Mouse (Mus musculus) limb, embryonic 14.5 days (tissue): ENCODE data around the gene Olfr646. TPM values are rescaled to one million over a fixed set of nuclear protein-coding genes. Genes with fewer than 3 reads are reported as not detected.

ENCODE experiments used
- ATAC-seq: fragments of 200-750 bp; cut with Nextera tagmentation; 2 replicates; pipeline ENCODE4 v1.8.0; 2017; ENCODE audit warnings: low read depth, moderate number of reproducible peaks, moderate TSS enrichment; ENCODE audit not compliant: low FRiP score
- DNase-seq: peaks from one replicate; pipeline ENCODE4 v3.0.0-alpha.2; 2015; ENCODE audit warnings: low spot score
- H3K27ac ChIP-seq: fragments of 300-500 bp; sonication (generic); replicated peaks from 2 replicates; pipeline ENCODE4 v1.5.1; 2014; ENCODE audit warnings: low read depth, mild to moderate bottlenecking, low read length, moderate library complexity, mixed read lengths
- H3K27me3 ChIP-seq: fragments of 300-500 bp; sonication (generic); 2 replicates; pipeline ENCODE4 v1.6.1; 2014; ENCODE audit warnings: low read length, mixed read lengths; ENCODE audit not compliant: control insufficient read depth, insufficient read depth
- H3K36me3 ChIP-seq: fragments of 300-500 bp; sonication (generic); 2 replicates; pipeline ENCODE4 v1.6.1; 2014; ENCODE audit warnings: mild to moderate bottlenecking, low read length, moderate library complexity, mixed read lengths; ENCODE audit not compliant: control insufficient read depth, insufficient read depth
- H3K4me1 ChIP-seq: fragments of 300-500 bp; sonication (generic); 2 replicates; pipeline ENCODE4 v1.6.1; 2014; ENCODE audit warnings: antibody characterized with exemption, low read length, mixed read lengths; ENCODE audit not compliant: control insufficient read depth, insufficient read depth
- H3K4me2 ChIP-seq: fragments of 300-500 bp; sonication (generic); replicated peaks from 2 replicates; pipeline ENCODE4 v1.6.1; 2014; ENCODE audit warnings: low read depth, mild to moderate bottlenecking, low read length, moderate library complexity; ENCODE audit not compliant: severe bottlenecking
- H3K4me3 ChIP-seq: fragments of 300-500 bp; sonication (generic); replicated peaks from 2 replicates; pipeline ENCODE4 v1.5.1; 2014; ENCODE audit warnings: low read length
- H3K9ac ChIP-seq: fragments of 300-500 bp; sonication (generic); 2 replicates; pipeline ENCODE4 v1.6.1; 2014; ENCODE audit warnings: mild to moderate bottlenecking, low read depth, low read length, moderate library complexity; ENCODE audit not compliant: severe bottlenecking
- H3K9me3 ChIP-seq: fragments of 300-500 bp; sonication (generic); 2 replicates; pipeline ENCODE4 v1.6.1; 2016; ENCODE audit warnings: low read length; ENCODE audit not compliant: control insufficient read depth
- POLR2A ChIP-seq: fragments of 200-500 bp; IDR thresholded peaks from 2 replicates; pipeline ENCODE4 v1.8.0; 2012; ENCODE audit warnings: inconsistent platforms, mild to moderate bottlenecking, moderate library complexity, borderline replicate concordance; ENCODE audit not compliant: insufficient read depth, insufficient read length; ENCODE audit errors: extremely low read depth
- WGBS: fragments of 180-500 bp; shearing (Covaris S2); extraction: QIAGEN DNeasy Blood & Tissue Kit; methylation state at CpG from one replicate; pipeline ENCODE4 v1.1.7; 2014; 5-methylcytosine and 5-hydroxymethylcytosine counted together
- polyA plus RNA-seq, 2 experiments: library from polyadenylated mRNA; depleted of rRNA in 1 of 2; stranded (reverse) in 1 of 2; unstranded in 1 of 2; fragments of >200 nt; fragmentation: Nextera tagmentation in 1 of 2; extraction: Ambion mirVana in 1 of 2; gene quantifications; 2 replicates each; pipeline versions ENCODE4 v1.2.1 to v1.2.3; 2012 to 2014

The Olfr646 gene
- polyA plus RNA-seq (2012; rRNA removed) (not detected in 2 replicates), polyA plus RNA-seq (2014; fragmentation: Nextera tagmentation; extraction: Ambion mirVana) (not detected in 2 replicates)

DNA sequence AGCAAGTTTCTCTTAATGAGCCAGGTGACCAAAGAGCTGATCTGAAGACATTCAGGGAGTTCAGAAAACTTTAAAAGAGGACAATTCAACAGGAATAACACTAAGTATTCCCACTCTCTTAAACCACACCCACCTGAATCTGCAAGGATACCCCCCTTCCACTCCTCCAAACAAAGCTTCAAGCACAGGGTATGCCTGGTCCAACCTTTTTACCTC lies at the start of gene Olfr646:
TSS of gene Olfr646 (plus strand) at position 117 of the 216 bp plus-strand sequence.
- no peak for ATAC-seq

GRCm38 (mm10) chr7:104059215-104059614 lies 45.5 kb upstream of the Olfr646 start:
- DNase-seq (no peak), ATAC-seq (no peak)
- H3K36me3 ChIP-seq = no peaks in the 10 kb centered on the region
- no peak for TF ChIP-seq POLR2A
- no peak overlapping the region for H3K4me3 ChIP-seq
- H3K27me3 ChIP-seq = no peaks in the 10 kb centered on the region
- H3K4me1 ChIP-seq = no peaks in the 10 kb centered on the region
- H3K9me3 ChIP-seq = no peaks in the 10 kb centered on the region
- 78% methylated on average over 1 of the region's 1 CpGs for WGBS
- no peak overlapping the region for H3K4me2 ChIP-seq
- no peak overlapping the region for H3K9ac ChIP-seq
- no peak overlapping the region for H3K27ac ChIP-seq

More for the DNA sequence above, at the start of gene Olfr646:
- H3K4me3 ChIP-seq = no peak within 1 kb of the TSS
- no peak within 1 kb of the TSS for H3K9ac ChIP-seq
- no peaks in the 10 kb centered on the region for H3K4me1 ChIP-seq
- H3K4me2 ChIP-seq = no peak within 1 kb of the TSS
- DNase-seq = no peak
- H3K9me3 ChIP-seq = no peaks in the 10 kb centered on the region
- no peaks in the 10 kb centered on the region for H3K36me3 ChIP-seq
- no peaks in the 10 kb centered on the region for H3K27me3 ChIP-seq
- no peak for TF ChIP-seq POLR2A
- H3K27ac ChIP-seq = no peak within 1 kb of the TSS

GRCm38 (mm10) chr7:104061345-104061744 lies 43.3 kb upstream of the Olfr646 start, which contains the start of gene 4930516K23Rik:
Gene 4930516K23Rik, minus strand, starts transcription at chr7:104061445.
- no peak within 1 kb of the TSS for H3K4me2 ChIP-seq
- WGBS = 54% methylated on average over 2 of the region's 2 CpGs
- no peak for TF ChIP-seq POLR2A
- no peaks in the 10 kb centered on the region for H3K9me3 ChIP-seq
- no peak within 1 kb of the TSS for H3K4me3 ChIP-seq
- ATAC-seq (no peak), DNase-seq (no peak)
- no peak within 1 kb of the TSS for H3K9ac ChIP-seq
- no peaks in the 10 kb centered on the region for H3K27me3 ChIP-seq
- no peaks in the 10 kb centered on the region for H3K4me1 ChIP-seq
- H3K36me3 ChIP-seq = no peaks in the 10 kb centered on the region
- H3K27ac ChIP-seq = no peak within 1 kb of the TSS

DNA sequence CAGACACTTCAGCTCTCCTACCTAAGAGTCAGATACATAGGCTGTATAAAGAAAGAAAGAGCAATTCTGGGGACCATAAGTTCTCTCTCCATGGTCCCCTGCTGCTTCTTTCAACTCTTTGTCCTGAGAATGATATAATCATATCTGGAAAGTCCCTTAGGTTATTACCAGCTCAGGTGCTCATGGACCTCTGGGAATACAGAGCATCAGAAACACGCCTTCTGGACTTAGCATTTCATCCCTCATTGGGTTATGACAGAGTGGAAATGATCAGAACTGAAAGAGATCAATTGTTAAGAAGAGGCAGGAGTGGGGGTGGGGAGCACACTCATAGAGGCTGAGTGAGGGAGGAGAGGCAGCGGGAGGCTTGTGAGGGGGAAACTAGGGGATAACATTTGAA lies 32.9 kb upstream of the Olfr646 start, which contains the start of gene Olfr644:
TSS of gene Olfr644 (minus strand) at position 101 of the 400 bp plus-strand sequence.
- no peak for ATAC-seq
- no peaks in the 10 kb centered on the region for H3K27me3 ChIP-seq
- TF ChIP-seq POLR2A = no peak
- H3K4me1 ChIP-seq = no peaks in the 10 kb centered on the region
- WGBS = 75% methylated on average over 2 of the region's 2 CpGs
- no peaks in the 10 kb centered on the region for H3K9me3 ChIP-seq
- no peak within 1 kb of the TSS for H3K4me3 ChIP-seq
- H3K27ac ChIP-seq = no peak within 1 kb of the TSS
- H3K36me3 ChIP-seq = no peaks in the 10 kb centered on the region
- no peak for DNase-seq
- no peak within 1 kb of the TSS for H3K4me2 ChIP-seq
- H3K9ac ChIP-seq = no peak within 1 kb of the TSS

GRCm38 (mm10) chr7:104085365-104085764 lies 19.3 kb upstream of the Olfr646 start, which contains the start of gene Olfr645:
Gene Olfr645, minus strand, starts transcription at chr7:104085465.
- Histone ChIP-seq H3K4me1 (no peaks in the 10 kb centered on the region), H3K27ac (no peak within 1 kb of the TSS), H3K36me3 (no peaks in the 10 kb centered on the region), H3K4me2 (no peak within 1 kb of the TSS), H3K9ac (no peak within 1 kb of the TSS), H3K27me3 (no peaks in the 10 kb centered on the region), H3K4me3 (no peak within 1 kb of the TSS), H3K9me3 (no peaks in the 10 kb centered on the region)
- ATAC-seq = no peak
- WGBS = 76% methylated on average over 1 of the region's 1 CpGs
- no peak for TF ChIP-seq POLR2A
- no peak for DNase-seq
